Mouse (Mus musculus) kidney, embryonic 16.5 days (tissue): ENCODE measurements around the gene Phb. TPM values are rescaled to one million over a fixed set of nuclear protein-coding genes. Genes with fewer than 3 reads are reported as not detected.
A peak's percentile ranks its signal among the peaks of the same experiment; 100 is the strongest.

Experiments used
- ATAC-seq: fragments of 200-750 bp; cut with Nextera tagmentation; 2 replicates; pipeline ENCODE4 v1.8.0; 2017; ENCODE audit warnings: moderate TSS enrichment; ENCODE audit not compliant: low FRiP score, low TSS enrichment
- H3K27ac ChIP-seq: fragments of 300-500 bp; sonication (generic); 2 replicates; pipeline ENCODE4 v1.5.1; 2014; ENCODE audit warnings: low read length
- H3K27me3 ChIP-seq: fragments of 300-500 bp; sonication (generic); 2 replicates; pipeline ENCODE4 v1.6.1; 2014; ENCODE audit warnings: low read length, control low read depth, mixed read lengths; ENCODE audit not compliant: insufficient read depth
- H3K36me3 ChIP-seq: fragments of 300-500 bp; sonication (generic); 2 replicates; pipeline ENCODE4 v1.6.1; 2014; ENCODE audit warnings: low read length, control low read depth, mixed read lengths; ENCODE audit not compliant: insufficient read depth
- H3K4me1 ChIP-seq: fragments of 300-500 bp; sonication (generic); 2 replicates; pipeline ENCODE4 v1.6.1; 2014; ENCODE audit warnings: low read length, control low read depth, mixed read lengths; ENCODE audit not compliant: insufficient read depth
- H3K4me2 ChIP-seq: fragments of 300-500 bp; sonication (generic); replicated peaks from 2 replicates; pipeline ENCODE4 v1.6.1; 2014; ENCODE audit warnings: low read depth, low read length
- H3K4me3 ChIP-seq: fragments of 300-500 bp; sonication (generic); 2 replicates; pipeline ENCODE4 v1.5.1; 2014; ENCODE audit warnings: mild to moderate bottlenecking, low read length
- H3K9ac ChIP-seq: fragments of 300-500 bp; sonication (generic); replicated peaks from 2 replicates; pipeline ENCODE4 v1.6.1; 2014; ENCODE audit warnings: low read length
- H3K9me3 ChIP-seq: fragments of 300-500 bp; sonication (generic); 2 replicates; pipeline ENCODE4 v1.6.1; 2016; ENCODE audit warnings: low read length, control low read depth
- WGBS: fragments of 180-500 bp; shearing (Covaris S2); extraction: QIAGEN DNeasy Blood & Tissue Kit; methylation state at CpG from one replicate; pipeline ENCODE4 v1.1.7; 2014; 5-methylcytosine and 5-hydroxymethylcytosine counted together
- polyA plus RNA-seq: library from polyadenylated mRNA; unstranded; fragments of >200 nt; fragmentation: Nextera tagmentation; extraction: Ambion mirVana; gene quantifications from 2 replicates; pipeline ENCODE4 v1.2.1, GENCODE M21; 2015

Phb gene
- polyA plus RNA-seq, 1 experiment from 2014 or later, result 288 TPM

- Histone ChIP-seq H3K4me1 (no peaks in the 10 kb centered on the region), H3K4me2 (no peak overlapping the region), H3K4me3 (no peak overlapping the region), H3K36me3 (no peaks in the 10 kb centered on the region), H3K9ac (no peak overlapping the region), H3K9me3 (no peaks in the 10 kb centered on the region), H3K27ac (no peak overlapping the region), H3K27me3 (no peaks in the 10 kb centered on the region)
- ATAC-seq, result no peak
- WGBS, result 84% methylated on average over 13 of the region's 13 CpGs
Observed at GRCm38 (mm10) chr11:95700778-95701739, 34.3 kb downstream of the Phb start.

GRCm38 (mm10) chr11:95704032-95704969 is 37.5 kb downstream of the Phb start:
- H3K9ac ChIP-seq, result no peak overlapping the region
- H3K36me3 ChIP-seq, result no peaks in the 10 kb centered on the region
- H3K9me3 ChIP-seq, result no peaks in the 10 kb centered on the region
- no peak overlapping the region for H3K27ac ChIP-seq
- ATAC-seq, result no peak
- no peak overlapping the region for H3K4me2 ChIP-seq
- no peaks in the 10 kb centered on the region for H3K4me1 ChIP-seq
- 90% methylated on average over 12 of the region's 12 CpGs for WGBS
- H3K4me3 ChIP-seq, result no peak overlapping the region
- H3K27me3 ChIP-seq, result no peaks in the 10 kb centered on the region

GRCm38 (mm10) chr11:95704970-95705330 is 38.2 kb downstream of the Phb start:
- H3K4me2 ChIP-seq, result no peak overlapping the region
- H3K4me1 ChIP-seq, result no peaks in the 10 kb centered on the region
- H3K36me3 ChIP-seq, result no peaks in the 10 kb centered on the region
- H3K27ac ChIP-seq, result no peak overlapping the region
- no peaks in the 10 kb centered on the region for H3K9me3 ChIP-seq
- no peak overlapping the region for H3K9ac ChIP-seq
- ATAC-seq, result no peak
- no peaks in the 10 kb centered on the region for H3K27me3 ChIP-seq
- WGBS, result 83% methylated on average over 4 of the region's 4 CpGs
- no peak overlapping the region for H3K4me3 ChIP-seq

GRCm38 (mm10) chr11:95709534-95710040 is 42.8 kb downstream of the Phb start:
- Histone ChIP-seq H3K27me3 (no peaks in the 10 kb centered on the region), H3K4me3 (no peak overlapping the region), H3K27ac (no peak overlapping the region), H3K36me3 (no peaks in the 10 kb centered on the region), H3K4me2 (no peak overlapping the region), H3K9ac (no peak overlapping the region), H3K9me3 (no peaks in the 10 kb centered on the region), H3K4me1 (peaks cover 15% of the 10 kb centered on the region)
- ATAC-seq, result no peak
- WGBS, result 92% methylated on average over 6 of the region's 6 CpGs

GRCm38 (mm10) chr11:95710478-95710877 is 43.7 kb downstream of the Phb start:
- 80% methylated on average over 7 of the region's 7 CpGs for WGBS
- Histone ChIP-seq H3K27me3 (no peaks in the 10 kb centered on the region), H3K4me1 (peaks cover 22% of the 10 kb centered on the region), H3K36me3 (no peaks in the 10 kb centered on the region), H3K4me2 (no peak overlapping the region), H3K4me3 (no peak overlapping the region), H3K9me3 (no peaks in the 10 kb centered on the region), H3K9ac (no peak overlapping the region), H3K27ac (no peak overlapping the region)
- no peak for ATAC-seq

- Histone ChIP-seq H3K9me3 (no peaks in the 10 kb centered on the region), H3K27ac (peak overlapping the region; percentile 97), H3K4me2 (peak overlapping the region; percentile 96), H3K4me3 (peak overlapping the region; percentile 94), H3K27me3 (no peaks in the 10 kb centered on the region), H3K36me3 (no peaks in the 10 kb centered on the region), H3K9ac (peak overlapping the region; percentile 97), H3K4me1 (peaks cover 29% of the 10 kb centered on the region)
- 28% methylated on average over 12 of the region's 12 CpGs for WGBS
- no peak for ATAC-seq
Observed at GRCm38 (mm10) chr11:95712085-95712562, 45.4 kb downstream of the Phb start.

- under 1% methylated on average over 47 of the region's 103 CpGs for WGBS
- no peaks in the 10 kb centered on the region for H3K36me3 ChIP-seq
- no peaks in the 10 kb centered on the region for H3K9me3 ChIP-seq
- peak within 1 kb of the TSS; percentile 97 for H3K27ac ChIP-seq
- H3K27me3 ChIP-seq, result no peaks in the 10 kb centered on the region
- peak; percentile 93 for ATAC-seq
- peak within 1 kb of the TSS; percentile 97 for H3K9ac ChIP-seq
- peak within 1 kb of the TSS; percentile 94 for H3K4me3 ChIP-seq
- H3K4me1 ChIP-seq, result peaks cover 29% of the 10 kb centered on the region
- H3K4me2 ChIP-seq, result peak within 1 kb of the TSS; percentile 96
Observed at GRCm38 (mm10) chr11:95712563-95713224, 45.9 kb downstream of the Phb start, which contains the start of gene Zfp652. Gene Zfp652, plus strand, starts transcription at chr11:95712673.

GRCm38 (mm10) chr11:95713225-95713810 is 46.6 kb downstream of the Phb start:
- peaks cover 29% of the 10 kb centered on the region for H3K4me1 ChIP-seq
- under 1% methylated on average over 46 of the region's 49 CpGs for WGBS
- ATAC-seq, result peak; percentile 70
- H3K9me3 ChIP-seq, result no peaks in the 10 kb centered on the region
- H3K27me3 ChIP-seq, result no peaks in the 10 kb centered on the region
- H3K27ac ChIP-seq, result peak overlapping the region; percentile 97
- H3K4me3 ChIP-seq, result peak overlapping the region; percentile 94
- H3K36me3 ChIP-seq, result no peaks in the 10 kb centered on the region
- peak overlapping the region; percentile 96 for H3K4me2 ChIP-seq
- peak overlapping the region; percentile 97 for H3K9ac ChIP-seq

GRCm38 (mm10) chr11:95713811-95714241 is 47.1 kb downstream of the Phb start:
- Histone ChIP-seq H3K4me2 (peak overlapping the region; percentile 96), H3K9me3 (no peaks in the 10 kb centered on the region), H3K36me3 (no peaks in the 10 kb centered on the region), H3K4me1 (peaks cover 29% of the 10 kb centered on the region), H3K9ac (peak overlapping the region; percentile 97), H3K27me3 (no peaks in the 10 kb centered on the region), H3K27ac (0 out of 2 replicates have a peak overlapping the region, but pooled peaks have one; percentile 97), H3K4me3 (peak overlapping the region; percentile 94)
- whole genome bisulfite sequencing, result 0% methylated on average over 13 of the region's 13 CpGs
- no peak for ATAC-seq
